Mouse (Mus musculus) adrenal gland, postnatal 4 days (tissue): ENCODE data around the gene Fmo6. TPM values are rescaled to one million over a fixed set of nuclear protein-coding genes. Genes with fewer than 3 reads are reported as not detected.

ENCODE experiments used
- DNase-seq, 2 experiments: peaks; one replicate each; pipeline ENCODE4 v3.0.0; 2021 to 2022; ENCODE audit warnings: low spot score in 2 of 2, mixed read lengths in 2 of 2
- total RNA-seq, 2 experiments: library from RNA; stranded (reverse); gene quantifications; 2 replicates each; pipeline ENCODE4 v1.2.3; 2021

Gene Fmo6
- total RNA-seq, 2 experiments from 2014 or later = not detected

DNA sequence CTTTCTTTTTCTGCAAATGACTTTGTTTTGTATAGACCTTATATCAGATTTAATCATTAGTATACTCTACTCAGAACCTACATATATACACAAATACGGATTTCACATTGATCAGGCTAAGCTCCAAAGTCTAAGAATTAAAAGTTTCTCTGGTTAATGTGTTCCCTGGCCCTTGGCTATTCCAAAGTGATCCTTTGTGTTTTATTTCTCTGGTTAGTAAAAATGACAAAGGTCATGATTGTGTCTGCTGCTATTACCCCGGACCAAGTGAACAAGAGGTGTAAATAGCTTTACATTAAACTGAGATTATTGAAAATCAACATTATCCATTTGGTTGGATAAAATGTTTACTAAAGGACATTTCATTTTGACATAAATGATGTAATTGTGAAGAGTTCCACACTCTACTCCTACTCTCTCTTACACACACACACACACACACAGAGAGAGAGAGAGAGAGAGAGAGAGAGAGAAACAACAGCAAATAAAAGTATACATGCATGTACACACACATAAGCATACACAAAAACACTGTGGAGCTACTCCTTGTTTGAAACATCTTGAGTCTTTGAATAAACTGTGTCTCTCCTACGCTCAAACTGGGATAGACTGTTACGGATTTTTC, 22.3 kb downstream of the Fmo6 start:
- DNase-seq = no peak

DNA sequence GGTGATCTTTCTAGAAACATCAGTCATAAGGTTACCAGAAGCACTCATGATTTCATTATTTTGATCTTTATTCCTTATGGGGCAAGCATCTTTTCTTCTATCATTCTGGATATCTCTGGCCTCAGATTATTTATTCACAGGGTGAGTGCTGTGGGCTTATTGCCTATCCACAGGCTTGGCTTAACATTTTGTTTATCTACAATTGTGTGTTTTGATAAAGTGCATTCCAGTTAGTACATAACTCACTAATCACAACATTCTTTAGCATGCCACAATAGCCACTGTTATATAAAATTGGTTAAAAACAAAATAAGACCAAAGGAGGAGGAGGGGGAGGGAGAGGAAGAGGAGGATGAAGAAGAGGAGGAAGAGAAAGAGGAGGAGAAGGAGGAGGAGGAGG, 25.2 kb downstream of the Fmo6 start:
- no peak for DNase-seq

GRCm38 (mm10) chr1:162901879-162902278, 35.4 kb downstream of the Fmo6 start:
- no peak for DNase-seq

GRCm38 (mm10) chr1:162897838-162898811, 39.2 kb downstream of the Fmo6 start, which contains the start of gene Fmo2:
Fmo2 (minus strand) TSS chr1:162898726.
- DNase-seq = no peak

DNA sequence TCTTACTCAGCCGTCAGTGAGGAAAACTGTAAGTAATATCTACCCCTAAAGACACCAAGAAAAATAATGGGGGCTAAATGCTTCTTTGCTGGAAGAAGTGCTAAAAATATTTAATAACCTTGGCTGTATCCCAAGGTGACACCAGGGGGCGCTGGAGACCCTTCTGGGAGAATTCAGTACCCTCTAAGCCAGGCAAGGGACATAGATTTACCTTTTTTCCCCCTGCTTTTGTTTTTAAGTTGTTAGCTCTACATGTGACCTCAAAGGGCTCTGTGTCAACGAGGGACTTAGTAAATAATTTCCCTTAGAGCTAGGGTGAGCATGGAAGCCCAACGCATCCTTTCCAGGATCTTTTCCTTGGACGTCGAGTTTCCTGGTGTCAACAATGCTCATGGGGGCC, 41.4 kb downstream of the Fmo6 start:
- peak; percentile 27 to 44 for DNase-seq

- DNase-seq = no peak
Measured at GRCm38 (mm10) chr1:162893014-162893413, 44.3 kb downstream of the Fmo6 start.

GRCm38 (mm10) chr1:162891980-162892451, 45.3 kb downstream of the Fmo6 start:
- DNase-seq = no peak

- DNase-seq = no peak
Measured at GRCm38 (mm10) chr1:162888646-162889045, 48.7 kb downstream of the Fmo6 start.

- DNase-seq = no peak
Measured at GRCm38 (mm10) chr1:162887644-162888043, 49.7 kb downstream of the Fmo6 start.

- DNase-seq = no peak
Measured at GRCm38 (mm10) chr1:162886138-162886816, 51.0 kb downstream of the Fmo6 start.

GRCm38 (mm10) chr1:162882681-162883080, 54.6 kb downstream of the Fmo6 start:
- no peak for DNase-seq

DNA sequence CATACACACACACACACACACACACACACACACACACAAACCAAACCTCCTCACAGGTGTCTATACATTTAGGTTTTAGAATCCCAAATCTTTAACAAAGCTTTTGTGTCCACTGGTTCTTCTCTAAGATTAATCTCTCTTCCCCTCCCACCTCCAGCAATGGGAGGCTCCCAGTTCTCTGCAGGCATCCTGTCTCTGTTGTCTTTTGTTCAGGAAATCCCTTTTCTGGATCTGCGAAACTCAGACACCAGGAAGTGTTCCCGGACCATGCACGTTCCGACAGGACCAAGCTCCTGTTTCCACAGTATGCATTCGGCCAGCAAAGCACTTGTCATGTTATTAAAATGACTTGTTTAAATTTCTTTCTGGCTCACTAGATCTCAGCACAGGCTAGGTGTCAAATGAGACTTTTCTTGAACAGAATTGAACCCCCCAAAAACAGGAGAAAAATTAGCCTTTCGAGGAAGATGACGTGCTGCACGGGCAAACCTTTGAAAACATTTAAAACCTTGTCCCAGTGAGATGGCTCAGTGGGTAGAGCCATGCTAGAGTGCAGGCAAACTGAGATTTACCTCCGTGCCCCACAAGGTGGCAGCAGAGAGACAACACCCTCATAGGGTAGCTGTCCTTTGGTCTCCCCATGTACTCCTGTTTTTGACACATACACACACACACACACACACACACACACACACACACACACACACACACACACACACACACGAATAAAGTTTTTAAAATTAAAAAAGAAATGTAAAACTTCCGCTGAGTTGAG, 57.5 kb downstream of the Fmo6 start:
- DNase-seq = no peak

- DNase-seq = no peak
Measured at GRCm38 (mm10) chr1:162875091-162875490, 62.2 kb downstream of the Fmo6 start.

DNA sequence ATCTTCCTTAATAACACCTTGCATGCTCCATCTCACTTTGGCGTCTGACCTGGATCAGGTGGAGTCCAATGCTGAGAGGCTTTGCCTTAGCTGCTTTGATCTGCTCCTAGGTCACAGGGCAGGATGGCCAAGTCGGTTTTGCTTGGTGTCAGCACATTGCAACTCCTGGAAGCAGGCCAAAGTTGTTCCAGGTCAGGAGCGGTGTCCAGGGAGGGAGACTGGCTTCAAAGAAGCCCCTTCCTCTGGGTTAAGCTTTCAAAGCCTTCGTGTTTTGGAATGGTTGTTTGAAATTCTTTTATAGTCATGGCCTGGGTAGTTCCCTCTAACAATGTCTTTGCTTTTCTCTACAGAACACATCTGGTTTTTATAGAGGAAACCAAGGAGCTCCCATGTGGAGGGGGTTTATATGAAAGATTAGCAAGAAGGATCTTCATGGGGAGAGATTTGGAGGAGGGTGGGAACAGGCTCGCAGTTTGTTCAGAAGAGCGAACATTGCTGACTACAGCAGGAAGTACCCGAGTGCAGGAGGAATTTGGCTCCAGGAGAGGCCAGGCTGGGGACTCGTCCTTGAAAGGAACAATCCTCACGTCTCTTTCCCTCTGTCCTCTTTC, 65.5 kb downstream of the Fmo6 start:
- DNase-seq = no peak

DNA sequence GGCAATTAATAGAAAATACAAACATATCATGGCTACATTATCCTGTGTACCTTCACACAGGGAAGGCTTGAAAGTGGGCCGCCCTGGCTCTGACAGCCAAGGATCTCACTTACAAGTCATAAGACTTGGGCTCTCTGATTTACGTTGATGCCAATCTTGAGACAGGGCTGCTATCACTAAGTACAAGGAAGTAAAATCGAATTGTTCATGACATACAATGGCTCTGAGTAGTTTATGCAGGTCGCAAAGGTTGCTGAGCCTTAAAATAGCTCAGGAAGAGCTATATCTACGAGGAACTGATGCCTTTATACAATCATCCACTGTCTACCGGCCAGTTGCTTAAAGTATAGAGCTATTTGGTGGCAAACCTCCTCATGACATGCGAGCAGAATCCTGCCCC, 66.3 kb downstream of the Fmo6 start:
- DNase-seq = no peak

- no peak for DNase-seq
Measured at GRCm38 (mm10) chr1:162867396-162867795, 69.9 kb downstream of the Fmo6 start.
